Mouse (Mus musculus) intestine, postnatal 0 days (tissue): ENCODE measurements around the gene Atr. TPM values are rescaled to one million over a fixed set of nuclear protein-coding genes. Genes with fewer than 3 reads are reported as not detected.

ENCODE experiments used
- ATAC-seq: fragments of 200-750 bp; cut with Nextera tagmentation; 2 replicates; pipeline ENCODE4 v1.8.0; 2017; ENCODE audit warnings: mild to moderate bottlenecking, moderate TSS enrichment, moderate library complexity
- H3K27ac ChIP-seq: fragments of 300-500 bp; sonication (generic); 2 replicates; pipeline ENCODE4 v1.5.1; 2014; ENCODE audit warnings: mild to moderate bottlenecking, low read depth, low read length, moderate library complexity
- H3K27me3 ChIP-seq: fragments of 300-500 bp; sonication (generic); replicated peaks from 2 replicates; pipeline ENCODE4 v1.6.1; 2014; ENCODE audit warnings: low read length, mixed read lengths; ENCODE audit not compliant: control insufficient read depth, insufficient read depth
- H3K36me3 ChIP-seq: fragments of 300-500 bp; sonication (generic); 2 replicates; pipeline ENCODE4 v1.6.1; 2014; ENCODE audit warnings: mild to moderate bottlenecking, moderate library complexity; ENCODE audit not compliant: control insufficient read depth, insufficient read depth
- H3K4me1 ChIP-seq: fragments of 300-500 bp; sonication (generic); replicated peaks from 2 replicates; pipeline ENCODE4 v1.6.1; 2014; ENCODE audit warnings: antibody characterized with exemption, low read length, mixed read lengths; ENCODE audit not compliant: control insufficient read depth, insufficient read depth
- H3K4me2 ChIP-seq: fragments of 300-500 bp; sonication (generic); replicated peaks from 2 replicates; pipeline ENCODE4 v1.6.1; 2014; ENCODE audit warnings: low read depth, mild to moderate bottlenecking, moderate library complexity
- H3K4me3 ChIP-seq: fragments of 300-500 bp; sonication (generic); 2 replicates; pipeline ENCODE4 v1.5.1; 2014; ENCODE audit warnings: low read depth, low read length
- H3K9ac ChIP-seq: fragments of 300-500 bp; sonication (generic); 2 replicates; pipeline ENCODE4 v1.6.1; 2014; ENCODE audit warnings: mild to moderate bottlenecking, low read depth, low read length
- H3K9me3 ChIP-seq: fragments of 300-500 bp; sonication (generic); 2 replicates; pipeline ENCODE4 v1.6.1; 2016; ENCODE audit warnings: mixed run types; ENCODE audit not compliant: control insufficient read depth
- CTCF ChIP-seq: sonication (generic); IDR thresholded peaks from 2 replicates; pipeline ENCODE4 v1.5.1; 2016; ENCODE audit warnings: low read depth, mild to moderate bottlenecking, control low read depth, antibody characterized with exemption, moderate library complexity
- WGBS: fragments of 180-500 bp; shearing (Covaris S2); extraction: QIAGEN DNeasy Blood & Tissue Kit; methylation state at CpG from one replicate; pipeline ENCODE4 v1.1.7; 2014; 5-methylcytosine and 5-hydroxymethylcytosine counted together
- polyA plus RNA-seq: library from polyadenylated mRNA; unstranded; fragments of >200 nt; fragmentation: Nextera tagmentation; extraction: Ambion mirVana; gene quantifications from 2 replicates; pipeline ENCODE4 v1.2.1, GENCODE M21; 2015

The Atr gene
- polyA plus RNA-seq, 1 experiment from 2014 or later: 4.3 TPM

DNA sequence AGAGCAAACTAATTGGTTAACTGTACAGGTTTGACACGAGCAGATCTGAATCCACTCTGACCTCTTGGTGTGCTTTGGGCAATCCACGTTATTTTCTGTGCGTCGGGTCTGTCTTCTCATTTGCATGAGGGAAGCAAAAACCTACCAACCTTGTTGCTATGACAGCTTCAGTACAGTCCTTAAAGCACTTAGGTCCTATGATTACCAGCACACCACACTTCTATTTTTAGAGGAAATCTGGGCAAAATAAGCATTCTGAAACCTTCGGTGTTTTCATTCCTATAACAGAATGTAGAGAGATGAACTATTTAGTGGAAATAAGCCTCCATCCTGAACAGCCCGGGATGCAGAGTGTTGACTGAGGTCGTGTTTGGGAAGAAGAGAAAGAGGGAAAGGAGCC lies 34.9 kb upstream of the Atr start:
- Histone ChIP-seq H3K9ac (no peak overlapping the region), H3K4me3 (no peak overlapping the region), H3K9me3 (no peaks in the 10 kb centered on the region), H3K4me2 (no peak overlapping the region), H3K27me3 (no peaks in the 10 kb centered on the region), H3K36me3 (no peaks in the 10 kb centered on the region), H3K27ac (no peak overlapping the region), H3K4me1 (peaks cover 2% of the 10 kb centered on the region; the same call in 1 of the 2 replicates)
- 76% methylated on average over 7 of the region's 7 CpGs for WGBS
- no peak for ATAC-seq
- no peak for TF ChIP-seq CTCF

DNA sequence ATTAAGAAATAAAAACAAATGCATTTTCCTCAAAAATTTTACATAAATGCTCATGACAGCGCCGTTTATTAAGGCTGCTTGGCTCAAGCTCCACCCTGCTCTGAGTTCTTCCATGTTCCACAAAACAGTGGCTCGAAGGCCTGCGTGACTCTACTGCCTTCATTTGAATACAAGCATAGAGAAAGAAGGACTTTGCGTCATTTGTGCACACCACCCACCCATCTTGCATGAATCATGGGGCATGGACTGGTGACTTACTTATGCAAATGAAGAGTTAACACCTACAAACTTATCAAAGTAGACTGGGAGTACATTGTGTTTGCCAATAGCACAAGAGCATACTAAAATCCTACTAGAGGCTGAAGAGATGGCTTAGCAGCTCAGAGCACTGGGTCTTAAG lies 29.8 kb upstream of the Atr start:
- ATAC-seq: no peak
- Histone ChIP-seq H3K27ac (no peak overlapping the region), H3K4me2 (no peak overlapping the region), H3K27me3 (no peaks in the 10 kb centered on the region), H3K4me3 (no peak overlapping the region), H3K9ac (no peak overlapping the region), H3K9me3 (no peaks in the 10 kb centered on the region), H3K36me3 (no peaks in the 10 kb centered on the region), H3K4me1 (no peaks in the 10 kb centered on the region; the same call in none of the 2 replicates)
- whole genome bisulfite sequencing: 90% methylated on average over 5 of the region's 5 CpGs
- TF ChIP-seq CTCF: no peak

DNA sequence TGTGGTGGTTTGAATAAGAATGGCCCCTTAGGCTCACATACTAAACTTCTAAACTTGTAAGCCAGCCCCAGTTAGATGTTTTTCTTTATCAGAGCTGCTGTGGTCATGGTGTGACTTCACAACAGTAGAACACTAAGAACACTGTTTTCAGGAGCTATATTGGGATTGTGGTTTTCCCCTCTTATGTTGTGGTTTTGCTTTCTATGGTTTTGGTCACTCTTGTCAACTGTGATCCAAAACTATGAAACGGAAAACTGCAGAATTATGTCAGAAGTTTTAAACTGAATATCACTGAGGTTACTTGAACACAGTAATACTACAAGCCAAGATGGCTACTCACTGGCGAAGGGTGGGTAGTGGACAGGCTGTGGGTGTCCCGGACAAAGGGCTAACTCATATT lies 24.6 kb upstream of the Atr start:
- H3K27ac ChIP-seq: no peak overlapping the region
- no peaks in the 10 kb centered on the region for H3K27me3 ChIP-seq
- no peaks in the 10 kb centered on the region for H3K36me3 ChIP-seq
- H3K4me1 ChIP-seq: no peaks in the 10 kb centered on the region; the same call in 1 of the 2 replicates
- no peak overlapping the region for H3K4me2 ChIP-seq
- no peak overlapping the region for H3K9ac ChIP-seq
- H3K9me3 ChIP-seq: no peaks in the 10 kb centered on the region
- no peak for TF ChIP-seq CTCF
- ATAC-seq: no peak
- no peak overlapping the region for H3K4me3 ChIP-seq
- 91% methylated on average over 3 of the region's 3 CpGs for WGBS

DNA sequence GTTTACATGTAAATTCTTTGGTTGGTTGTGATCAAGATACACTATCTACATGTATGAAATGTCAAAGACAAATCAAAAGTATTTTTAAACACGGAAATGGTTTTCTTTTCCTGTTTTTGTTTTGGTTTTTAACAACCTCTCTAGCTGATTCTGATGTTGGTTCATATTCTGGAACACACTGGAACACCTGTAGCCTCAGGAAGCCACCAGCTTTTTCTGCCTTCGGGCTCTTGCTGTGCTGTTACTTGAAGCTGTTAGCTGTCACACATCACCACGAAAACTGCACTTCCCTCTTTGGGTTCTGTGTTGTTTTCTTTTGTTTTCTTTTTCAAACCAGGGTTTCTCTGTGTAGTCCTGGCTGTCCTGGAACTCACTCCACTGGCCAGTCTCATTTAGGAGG lies 22.6 kb upstream of the Atr start:
- ATAC-seq: no peak
- Histone ChIP-seq H3K27me3 (no peaks in the 10 kb centered on the region), H3K9ac (no peak overlapping the region), H3K4me2 (no peak overlapping the region), H3K4me1 (no peaks in the 10 kb centered on the region; the same call in 1 of the 2 replicates), H3K27ac (no peak overlapping the region; the same call in 1 of the 2 replicates), H3K9me3 (no peaks in the 10 kb centered on the region), H3K4me3 (no peak overlapping the region), H3K36me3 (no peaks in the 10 kb centered on the region)
- no peak for TF ChIP-seq CTCF
- 70% methylated on average over 3 of the region's 3 CpGs for WGBS

DNA sequence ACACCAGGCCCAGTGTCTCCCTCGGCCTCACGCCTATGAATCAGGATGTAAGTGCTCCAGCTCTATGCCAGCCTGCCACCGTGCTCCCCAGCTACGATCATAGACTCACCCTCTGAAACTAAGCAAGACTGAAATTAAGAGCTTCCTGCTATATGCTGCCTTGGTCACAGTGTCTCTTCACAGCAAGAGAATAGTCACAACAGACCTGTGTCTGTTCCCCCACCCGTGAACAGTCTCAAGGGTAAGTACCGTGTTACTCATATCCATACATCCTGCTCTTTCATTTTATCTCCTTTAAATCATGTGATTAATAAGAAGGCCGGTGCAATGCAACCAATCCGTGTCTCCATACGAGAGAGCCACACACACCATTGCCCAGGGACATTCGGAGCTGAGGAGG lies 21.7 kb upstream of the Atr start:
- peak overlapping the region; percentile 28; the same call in 1 of the 2 replicates for H3K27ac ChIP-seq

DNA sequence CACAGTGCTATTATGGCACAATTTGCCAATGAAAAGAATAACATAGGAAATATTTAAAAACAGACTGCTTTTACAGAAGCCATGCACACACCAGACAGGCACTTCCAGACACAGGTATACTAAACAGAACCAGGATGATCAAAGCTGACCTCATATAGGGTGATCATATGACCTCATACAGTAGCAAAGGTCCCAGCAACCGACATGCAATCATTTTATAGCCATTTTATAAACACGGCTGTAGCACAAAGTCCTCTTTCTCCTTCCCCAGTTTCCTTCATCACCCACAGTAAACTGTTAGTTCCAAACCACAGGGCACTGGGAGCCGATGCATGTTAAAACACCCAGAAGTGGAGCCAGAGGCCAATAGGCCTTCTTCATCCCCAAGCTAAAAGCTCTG lies 18.0 kb upstream of the Atr start:
- Histone ChIP-seq H3K4me3 (no peak overlapping the region), H3K36me3 (no peaks in the 10 kb centered on the region), H3K27ac (peak overlapping the region; percentile 88), H3K4me2 (0 out of 2 replicates have a peak overlapping the region, but pooled peaks have one; percentile 35), H3K9ac (no peak overlapping the region), H3K9me3 (no peaks in the 10 kb centered on the region), H3K4me1 (no peaks in the 10 kb centered on the region; the same call in 1 of the 2 replicates), H3K27me3 (no peaks in the 10 kb centered on the region)
- 32% methylated on average over 3 of the region's 3 CpGs for WGBS
- no peak for TF ChIP-seq CTCF
- ATAC-seq: peak; percentile 84

More for the DNA sequence above, 21.7 kb upstream of the Atr start:
- no peaks in the 10 kb centered on the region for H3K36me3 ChIP-seq
- H3K9ac ChIP-seq: no peak overlapping the region
- no peak overlapping the region for H3K4me3 ChIP-seq
- H3K27me3 ChIP-seq: no peaks in the 10 kb centered on the region
- H3K4me2 ChIP-seq: no peak overlapping the region
- H3K4me1 ChIP-seq: no peaks in the 10 kb centered on the region; the same call in 1 of the 2 replicates
- WGBS: 67% methylated on average over 10 of the region's 10 CpGs
- no peaks in the 10 kb centered on the region for H3K9me3 ChIP-seq
- TF ChIP-seq CTCF: no peak
- ATAC-seq: no peak
